Mouse (Mus musculus): ENCODE data around the gene Zfp526. TPM values are rescaled to one million over a fixed set of nuclear protein-coding genes. Genes with fewer than 3 reads are reported as not detected.

Zfp526 gene
- total and polyA plus RNA-seq, 3 experiments, result 9.5 to 14.8 TPM; not detected in 1

DNA sequence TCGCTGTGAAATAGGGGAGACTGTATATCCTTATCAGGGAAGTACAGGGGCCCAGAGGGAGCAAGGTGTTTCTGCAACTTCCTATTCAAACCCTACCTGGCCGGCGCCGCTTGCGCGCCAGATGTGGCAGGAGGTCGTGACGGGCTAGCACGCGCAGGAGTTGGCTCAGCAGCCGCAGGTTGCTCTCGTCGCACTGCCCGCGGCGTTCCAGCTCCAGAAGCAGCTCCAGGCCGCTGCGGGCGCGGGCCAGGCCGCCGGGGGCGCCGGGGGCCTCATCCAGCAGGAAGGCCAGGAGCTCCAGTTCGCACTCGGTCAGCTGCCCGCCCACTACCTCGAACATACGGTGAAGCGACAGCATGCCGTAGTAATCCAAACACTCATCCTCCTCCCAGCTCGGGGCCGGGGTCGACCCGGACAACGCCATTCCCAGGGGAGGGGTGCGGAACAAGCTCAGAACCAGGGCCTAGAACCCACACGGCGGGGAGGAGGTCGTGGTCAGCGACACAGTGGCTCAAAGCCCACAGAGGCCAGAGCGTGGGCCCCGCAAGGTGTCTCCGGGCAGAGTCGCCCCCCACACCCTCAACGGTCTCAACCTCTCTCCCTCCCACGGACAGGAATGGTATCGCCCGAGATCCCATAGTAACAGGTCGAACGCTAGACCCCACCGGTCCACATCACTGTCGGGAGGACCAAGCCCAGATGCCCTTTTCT is 2.4 kb upstream of the Zfp526 start:
- Histone ChIP-seq H3K9me3 (replicated peaks; ENCODE audit: insufficient read depth, low read length) (no peaks in the 10 kb centered on the region), H3K79me2 (ENCODE audit: control insufficient read depth, insufficient read depth, low read length, poor library complexity) (peaks cover 37% of the 10 kb centered on the region), H3K9ac (ENCODE audit: control insufficient read depth, low read depth, low read length, poor library complexity, severe bottlenecking) (peak overlapping the region; percentile 77), H3K4me1 (ENCODE audit: control insufficient read depth in 1 of 2, insufficient read depth in 2 of 2, low read length in 2 of 2) (peaks cover 2 to 28% of the 10 kb centered on the region in 2 experiments), H3K4me3 (ENCODE audit: control insufficient read depth in 1 of 2, insufficient read depth in 1 of 2, low read depth in 2 of 2, low read length in 2 of 2) (peak overlapping the region; percentile 75 to 87), H3K27me3 (ENCODE audit: control insufficient read depth in 1 of 2, insufficient read depth in 2 of 2, low read length in 2 of 2) (no peaks in the 10 kb centered on the region), H3K27ac (ENCODE audit: control insufficient read depth, low read depth, low read length) (peak overlapping the region; percentile 58), H3K36me3 (ENCODE audit: control insufficient read depth in 1 of 2, insufficient read depth in 2 of 2, low read length in 2 of 2) (peaks cover 5 to 24% of the 10 kb centered on the region in 2 experiments; a peak in 3 of 4 replicates)
- DNase-seq (ENCODE audit: low read depth, low spot score), result peak; percentile 86
- TF ChIP-seq TCF12 (IDR thresholded peaks at IDR 0.05; ENCODE audit: low read depth, low read length) (no peak), NRF1 (IDR thresholded peaks at IDR 0.05; ENCODE audit: insufficient read depth, low read depth, low read length, poor library complexity, severe bottlenecking) (peak; percentile 16; the same call in 1 of the 2 replicates), MAZ (IDR thresholded peaks at IDR 0.05; ENCODE audit: low read depth, low read length) (no peak), ZNF384 (IDR thresholded peaks at IDR 0.05; ENCODE audit: low read depth, low read length) (no peak), MYC (IDR thresholded peaks at IDR 0.05; ENCODE audit: low read depth, low read length) (no peak), ZMIZ1 (IDR thresholded peaks at IDR 0.05; ENCODE audit: low read depth, low read length) (no peak), CHD2 (IDR thresholded peaks at IDR 0.05; ENCODE audit: low read length) (no peak), HCFC1 (IDR thresholded peaks at IDR 0.05; ENCODE audit: low read depth, low read length) (peak; percentile 64), ELF1 (IDR thresholded peaks at IDR 0.05; ENCODE audit: low read depth, low read length) (no peak), MEF2A (IDR thresholded peaks at IDR 0.05; ENCODE audit: extremely low read depth, insufficient replicate concordance, low read depth, low read length, poor library complexity, severe bottlenecking) (no peak), RAD21 (IDR thresholded peaks at IDR 0.05; ENCODE audit: low read depth, low read length) (no peak), POLR2A (IDR thresholded peaks at IDR 0.05; ENCODE audit: control insufficient read depth in 1 of 2, insufficient read depth in 1 of 2, low read depth in 1 of 2, low read length in 2 of 2, poor library complexity in 1 of 2) (0 out of 4 replicates have a peak, but pooled peaks of 1 of the 2 experiments have one; percentile 43), MAFK (IDR thresholded peaks at IDR 0.05; ENCODE audit: borderline replicate concordance, low read depth, low read length) (no peak), JUND (IDR thresholded peaks at IDR 0.05; ENCODE audit: low read depth, low read length) (no peak), MAX (IDR thresholded peaks at IDR 0.05; ENCODE audit: low read length) (peak; percentile 54; the same call in 1 of the 2 replicates), EP300 (IDR thresholded peaks at IDR 0.05; ENCODE audit: low read depth in 1 of 2, low read length in 2 of 2) (no peak; a peak in 1 of 4 replicates), POLR2AphosphoS5 (IDR thresholded peaks at IDR 0.05; ENCODE audit: borderline replicate concordance, low read depth, low read length) (no peak), ZKSCAN1 (IDR thresholded peaks at IDR 0.05; ENCODE audit: low read depth, low read length) (no peak), ETS1 (IDR thresholded peaks at IDR 0.05; ENCODE audit: low read depth, low read length) (no peak), MYB (IDR thresholded peaks at IDR 0.05; ENCODE audit: low read depth, low read length) (no peak), UBTF (IDR thresholded peaks at IDR 0.05; ENCODE audit: borderline replicate concordance, insufficient read depth, low read depth, low read length) (no peak), SMC3 (IDR thresholded peaks at IDR 0.05; ENCODE audit: low read depth, low read length) (no peak), CHD1 (IDR thresholded peaks at IDR 0.05; ENCODE audit: low read depth, low read length) (peak; percentile 99), SIN3A (IDR thresholded peaks at IDR 0.05; ENCODE audit: low read length) (no peak; the same call in none of the 2 replicates), GABPA (IDR thresholded peaks at IDR 0.05; ENCODE audit: low read depth, low read length) (no peak), ZC3H11A (IDR thresholded peaks at IDR 0.05; ENCODE audit: low read depth, low read length) (no peak), RCOR1 (IDR thresholded peaks at IDR 0.05; ENCODE audit: low read depth, low read length) (no peak), TAL1 (IDR thresholded peaks at IDR 0.05; ENCODE audit: low read length) (peak; percentile 72), MXI1 (IDR thresholded peaks at IDR 0.05; ENCODE audit: low read depth, low read length) (peak; percentile 81), TBP (IDR thresholded peaks at IDR 0.05; ENCODE audit: low read depth, low read length) (peak; percentile 27; the same call in 1 of the 2 replicates), USF2 (IDR thresholded peaks at IDR 0.05; ENCODE audit: borderline replicate concordance in 1 of 2, insufficient read depth in 1 of 2, low read depth in 1 of 2, low read length in 2 of 2) (no peak), USF1 (IDR thresholded peaks at IDR 0.05; ENCODE audit: low read depth, low read length) (no peak), POLR2AphosphoS2 (IDR thresholded peaks at IDR 0.05; ENCODE audit: low read length) (no peak), NELFE (IDR thresholded peaks at IDR 0.05; ENCODE audit: low read depth, low read length) (no peak; the same call in 1 of the 2 replicates), BHLHE40 (IDR thresholded peaks at IDR 0.05; ENCODE audit: borderline replicate concordance, low read depth, low read length) (no peak), E2F4 (IDR thresholded peaks at IDR 0.05; ENCODE audit: borderline replicate concordance, low read depth, low read length) (no peak)
